Mouse (Mus musculus): ENCODE results near the gene Gstp2.

DNA sequence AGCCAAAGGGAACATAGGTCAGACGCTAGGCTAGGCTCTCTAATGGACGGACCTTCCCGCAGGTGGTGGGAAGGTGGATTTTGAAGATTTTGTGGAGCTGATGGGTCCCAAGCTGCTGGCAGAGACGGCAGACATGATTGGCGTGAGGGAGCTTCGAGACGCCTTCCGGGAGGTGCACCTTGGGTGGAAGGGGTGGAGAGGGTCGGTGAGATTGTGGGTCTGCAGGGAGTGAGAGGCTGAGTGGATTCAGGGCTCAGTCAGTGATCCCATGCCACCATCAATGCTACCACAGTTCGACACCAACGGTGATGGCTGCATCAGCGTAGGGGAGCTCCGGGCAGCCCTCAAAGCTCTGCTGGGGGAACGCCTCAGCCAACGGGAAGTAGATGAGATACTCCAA, 40.3 kb upstream of the Gstp2 start:
- TF ChIP-seq CTCF (IDR thresholded peaks at IDR 0.05; ENCODE audit: low read depth, low read length), result no peak
- no peak for TF ChIP-seq POLR2A (IDR thresholded peaks at IDR 0.05; ENCODE audit: extremely low read depth, insufficient read depth, low read length)

Data from liver, adult 2 months (tissue).